Mouse (Mus musculus) gastrocnemius, postnatal 14 days (tissue): ENCODE data around the gene Hist1h3g. TPM values are rescaled to one million over a fixed set of nuclear protein-coding genes. Genes with fewer than 3 reads are reported as not detected.
A peak's percentile ranks its signal among the peaks of the same experiment; 100 is the strongest.
"Not testable (repeated sequence)": the region's sequence is repeated elsewhere in the genome, so short reads cannot be mapped to it uniquely, and the experiment has no call there.

ENCODE experiments used
- DNase-seq: peaks from one replicate; pipeline ENCODE4 v3.0.0; 2021; ENCODE audit warnings: mixed read lengths
- intact Hi-C: fragments of 180-260 bp; cut with DNase I; formaldehyde crosslinking; loops from one replicate; pipeline ENCODE4 v1.15.1; 2025; ENCODE audit warnings: low total_unique reads
- long read RNA-seq, 2 experiments: library from polyadenylated mRNA; stranded (forward); transcript quantifications; one replicate each; pipeline ENCODE4 v2.0.0; 2021
- total RNA-seq, 2 experiments: library from RNA; stranded (reverse); gene quantifications; 2 replicates each; pipeline ENCODE4 v1.2.3; 2021

The Hist1h3g gene
- total RNA-seq = 10 to 100 TPM; 19.9 to 21.2 TPM
- long read RNA-seq, experiment 1, partial matches to known transcripts = 0 of 1 reads
- long read RNA-seq, experiment 1, other reads (novel, unspliced or antisense) = 0 of 1 reads
- long read RNA-seq, experiment 2 = 0 reads

- peak; percentile 76 for DNase-seq
- intact Hi-C loops = not testable (repeated sequence)
Observed at GRCm38 (mm10) chr13:23535137-23536075, at the start of gene Hist1h3g. Gene Hist1h3g (plus strand): TSS chr13:23535422.

- intact Hi-C loops = no loop called here
- DNase-seq = peak; percentile 58
Observed at GRCm38 (mm10) chr13:23488400-23489322, 46.6 kb upstream of the Hist1h3g start, which contains the start of gene Btn2a2. Gene Btn2a2 (minus strand): TSS chr13:23488857.

- intact Hi-C loops = no loop called here
- DNase-seq = no peak
Observed at GRCm38 (mm10) chr13:23490863-23491262, 44.4 kb upstream of the Hist1h3g start.

- DNase-seq = no peak
- intact Hi-C loops = no loop called here
Observed at GRCm38 (mm10) chr13:23491263-23491662, 44.0 kb upstream of the Hist1h3g start.

- DNase-seq = no peak
- intact Hi-C loops = no loop called here
Observed at GRCm38 (mm10) chr13:23491990-23492389, 43.2 kb upstream of the Hist1h3g start.

- DNase-seq = no peak
- intact Hi-C loops = no loop called here
Observed at GRCm38 (mm10) chr13:23495526-23495925, 39.7 kb upstream of the Hist1h3g start.

- intact Hi-C loops = no loop called here
- DNase-seq = no peak
Observed at GRCm38 (mm10) chr13:23497656-23498321, 37.4 kb upstream of the Hist1h3g start.

GRCm38 (mm10) chr13:23498653-23499052 is 36.6 kb upstream of the Hist1h3g start:
- DNase-seq = no peak
- intact Hi-C loops = no loop called here

GRCm38 (mm10) chr13:23499943-23500342 is 35.3 kb upstream of the Hist1h3g start:
- intact Hi-C loops = no loop called here
- DNase-seq = no peak

GRCm38 (mm10) chr13:23500424-23501200 is 34.6 kb upstream of the Hist1h3g start:
- no peak for DNase-seq
- intact Hi-C loops = no loop called here

- intact Hi-C loops = no loop called here
- DNase-seq = no peak
Observed at GRCm38 (mm10) chr13:23501511-23501910, 33.7 kb upstream of the Hist1h3g start.

- DNase-seq = no peak
- intact Hi-C loops = no loop called here
Observed at GRCm38 (mm10) chr13:23502031-23502567, 33.1 kb upstream of the Hist1h3g start.

- no peak for DNase-seq
- intact Hi-C loops = no loop called here
Observed at GRCm38 (mm10) chr13:23502916-23503315, 32.3 kb upstream of the Hist1h3g start.

- intact Hi-C loops = no loop called here
- DNase-seq = no peak
Observed at GRCm38 (mm10) chr13:23503797-23504196, 31.4 kb upstream of the Hist1h3g start.

- no peak for DNase-seq
- intact Hi-C loops = loop anchor here (5.0 kb wide), 1 partner anchor 49 kb away; no protein-coding TSS in a partner anchor
Observed at GRCm38 (mm10) chr13:23505662-23506345, 29.4 kb upstream of the Hist1h3g start.

GRCm38 (mm10) chr13:23506351-23506750 is 28.9 kb upstream of the Hist1h3g start:
- intact Hi-C loops = loop anchor here (5.0 kb wide), 1 partner anchor 49 kb away; no protein-coding TSS in a partner anchor
- DNase-seq = no peak

GRCm38 (mm10) chr13:23506819-23507515 is 28.3 kb upstream of the Hist1h3g start:
- intact Hi-C loops = loop anchor here (5.0 kb wide), 1 partner anchor 50 kb away; no protein-coding TSS in a partner anchor
- DNase-seq = no peak
